Mouse (Mus musculus) megakaryocyte, embryonic 14.5 days (primary cell): ENCODE measurements at regions not wholly inside any gene's neighbourhood (a gene's known extent, or its start where the extent isn't known, plus 50 kb on each side); places are given as distances from the start of the nearest gene placed in this dataset.

Experiments used
- FLI1 ChIP-seq: IDR thresholded peaks from 2 replicates; pipeline ENCODE4 v1.6.1; 2012; ENCODE audit warnings: low read length, inconsistent platforms, mixed read lengths
- GATA1 ChIP-seq: IDR thresholded peaks from 3 replicates; pipeline ENCODE4 v1.6.1; 2012; ENCODE audit warnings: mixed read lengths, low read length, inconsistent platforms, borderline replicate concordance

- TF ChIP-seq GATA1: no peak
- no peak for TF ChIP-seq FLI1
Measured at GRCm38 (mm10) chr5:45266914-45267313, 183.1 kb downstream of the Qdpr start.
